Mouse (Mus musculus): ENCODE data around the gene Oat.

DNA sequence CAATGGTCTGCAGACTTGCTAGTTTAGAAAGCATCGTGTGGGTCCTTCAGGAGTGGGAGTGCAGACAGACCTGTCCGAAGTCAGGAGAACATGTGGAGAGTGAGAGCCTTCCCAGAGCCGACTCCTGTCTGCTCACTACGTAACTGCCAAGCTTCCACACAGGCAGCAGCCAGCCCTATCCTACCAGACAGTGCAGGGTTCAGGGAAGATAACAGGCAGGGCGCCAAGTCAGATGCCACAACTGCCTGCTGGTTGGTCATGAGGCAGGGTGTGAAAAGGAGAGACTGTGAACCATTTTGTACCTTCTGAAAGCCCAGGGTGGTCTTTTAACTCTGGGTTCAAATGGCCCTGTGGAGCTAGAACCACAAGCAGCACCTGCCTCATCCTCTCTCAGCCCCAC, 6.1 kb downstream of the Oat start:
- TF ChIP-seq POLR2A (IDR thresholded peaks at IDR 0.05; ENCODE audit: borderline replicate concordance, insufficient read depth, low read length) (no peak), CTCF (IDR thresholded peaks at IDR 0.05; ENCODE audit: borderline replicate concordance, insufficient read depth, low read depth, low read length) (no peak)

Data from cerebellum, adult 2 months (tissue).